Mouse (Mus musculus): ENCODE results near the gene Gna14.

Gene Gna14

GRCm38 (mm10) chr19:16435531-16436231, at the start of gene Gna14:
Gna14 (plus strand) TSS chr19:16435762.
- TF ChIP-seq NANOG (IDR thresholded peaks at IDR 0.05; ENCODE audit: borderline replicate concordance, low read length): no peak
- TF ChIP-seq CTCF (conservative IDR thresholded peaks at IDR 0.05; ENCODE audit: low read length): peak; percentile 94
- Histone ChIP-seq H3K4me1 (replicated peaks; ENCODE audit: low read depth, low read length) (peaks cover 60% of the 10 kb centered on the region), H3K4me3 (replicated peaks; ENCODE audit: low read length) (peak within 1 kb of the TSS; percentile 80), H3K9me3 (ENCODE audit: low read length) (no peaks in the 10 kb centered on the region), H3K27me3 (ENCODE audit: insufficient read depth, low read length) (peaks cover 55% of the 10 kb centered on the region), H3K36me3 (ENCODE audit: insufficient read depth, low read length) (no peaks in the 10 kb centered on the region)

- H3K36me3 ChIP-seq (ENCODE audit: insufficient read depth, low read length): peaks cover 28% of the 10 kb centered on the region
- H3K4me3 ChIP-seq (replicated peaks; ENCODE audit: low read length): no peak overlapping the region
- TF ChIP-seq NANOG (IDR thresholded peaks at IDR 0.05; ENCODE audit: borderline replicate concordance, low read length): no peak
- TF ChIP-seq POU5F1 (IDR thresholded peaks at IDR 0.05; ENCODE audit: borderline replicate concordance, low read length): no peak
- TF ChIP-seq CTCF (conservative IDR thresholded peaks at IDR 0.05; ENCODE audit: low read length): no peak
- no peaks in the 10 kb centered on the region for H3K27me3 ChIP-seq (ENCODE audit: insufficient read depth, low read length)
- no peaks in the 10 kb centered on the region for H3K4me1 ChIP-seq (replicated peaks; ENCODE audit: low read depth, low read length)
- H3K9me3 ChIP-seq (ENCODE audit: low read length): peaks cover 11% of the 10 kb centered on the region; the same call in 1 of the 2 replicates
Measured at GRCm38 (mm10) chr19:16386514-16386913, 49.0 kb upstream of the Gna14 start.

- peaks cover 3% of the 10 kb centered on the region; the same call in 1 of the 2 replicates for H3K36me3 ChIP-seq (ENCODE audit: insufficient read depth, low read length)
- H3K27me3 ChIP-seq (ENCODE audit: insufficient read depth, low read length): no peaks in the 10 kb centered on the region
- no peak for TF ChIP-seq CTCF (conservative IDR thresholded peaks at IDR 0.05; ENCODE audit: low read length)
- no peak for TF ChIP-seq POU5F1 (IDR thresholded peaks at IDR 0.05; ENCODE audit: borderline replicate concordance, low read length)
- no peak for TF ChIP-seq NANOG (IDR thresholded peaks at IDR 0.05; ENCODE audit: borderline replicate concordance, low read length)
- H3K4me3 ChIP-seq (replicated peaks; ENCODE audit: low read length): no peak overlapping the region
- H3K9me3 ChIP-seq (ENCODE audit: low read length): peaks cover 3% of the 10 kb centered on the region; the same call in 1 of the 2 replicates
- H3K4me1 ChIP-seq (replicated peaks; ENCODE audit: low read depth, low read length): no peaks in the 10 kb centered on the region
Measured at GRCm38 (mm10) chr19:16390192-16390795, 45.3 kb upstream of the Gna14 start.

- Histone ChIP-seq H3K9me3 (ENCODE audit: low read length) (no peaks in the 10 kb centered on the region), H3K36me3 (ENCODE audit: insufficient read depth, low read length) (no peaks in the 10 kb centered on the region), H3K27me3 (ENCODE audit: insufficient read depth, low read length) (no peaks in the 10 kb centered on the region), H3K4me1 (replicated peaks; ENCODE audit: low read depth, low read length) (no peaks in the 10 kb centered on the region), H3K4me3 (replicated peaks; ENCODE audit: low read length) (no peak overlapping the region)
- TF ChIP-seq CTCF (conservative IDR thresholded peaks at IDR 0.05; ENCODE audit: low read length) (no peak), POU5F1 (IDR thresholded peaks at IDR 0.05; ENCODE audit: borderline replicate concordance, low read length) (no peak), NANOG (IDR thresholded peaks at IDR 0.05; ENCODE audit: borderline replicate concordance, low read length) (no peak)
Measured at GRCm38 (mm10) chr19:16394381-16394780, 41.2 kb upstream of the Gna14 start.

- no peak for TF ChIP-seq CTCF (conservative IDR thresholded peaks at IDR 0.05; ENCODE audit: low read length)
- no peak for TF ChIP-seq NANOG (IDR thresholded peaks at IDR 0.05; ENCODE audit: borderline replicate concordance, low read length)
- TF ChIP-seq POU5F1 (IDR thresholded peaks at IDR 0.05; ENCODE audit: borderline replicate concordance, low read length): no peak
- Histone ChIP-seq H3K36me3 (ENCODE audit: insufficient read depth, low read length) (no peaks in the 10 kb centered on the region), H3K4me3 (replicated peaks; ENCODE audit: low read length) (no peak overlapping the region), H3K9me3 (ENCODE audit: low read length) (no peaks in the 10 kb centered on the region), H3K4me1 (replicated peaks; ENCODE audit: low read depth, low read length) (peaks cover 6% of the 10 kb centered on the region; the same call in 1 of the 2 replicates), H3K27me3 (ENCODE audit: insufficient read depth, low read length) (no peaks in the 10 kb centered on the region)
Measured at GRCm38 (mm10) chr19:16403101-16403500, 32.5 kb upstream of the Gna14 start.

GRCm38 (mm10) chr19:16407727-16408126, 27.8 kb upstream of the Gna14 start:
- Histone ChIP-seq H3K4me1 (replicated peaks; ENCODE audit: low read depth, low read length) (peaks cover 6% of the 10 kb centered on the region; the same call in 1 of the 2 replicates), H3K4me3 (replicated peaks; ENCODE audit: low read length) (no peak overlapping the region), H3K27me3 (ENCODE audit: insufficient read depth, low read length) (no peaks in the 10 kb centered on the region), H3K9me3 (ENCODE audit: low read length) (no peaks in the 10 kb centered on the region), H3K36me3 (ENCODE audit: insufficient read depth, low read length) (no peaks in the 10 kb centered on the region)
- no peak for TF ChIP-seq POU5F1 (IDR thresholded peaks at IDR 0.05; ENCODE audit: borderline replicate concordance, low read length)
- no peak for TF ChIP-seq NANOG (IDR thresholded peaks at IDR 0.05; ENCODE audit: borderline replicate concordance, low read length)
- TF ChIP-seq CTCF (conservative IDR thresholded peaks at IDR 0.05; ENCODE audit: low read length): no peak

GRCm38 (mm10) chr19:16411302-16411701, 24.3 kb upstream of the Gna14 start:
- no peaks in the 10 kb centered on the region for H3K27me3 ChIP-seq (ENCODE audit: insufficient read depth, low read length)
- H3K36me3 ChIP-seq (ENCODE audit: insufficient read depth, low read length): no peaks in the 10 kb centered on the region
- H3K9me3 ChIP-seq (ENCODE audit: low read length): no peaks in the 10 kb centered on the region
- H3K4me3 ChIP-seq (replicated peaks; ENCODE audit: low read length): no peak overlapping the region
- peaks cover 6% of the 10 kb centered on the region; the same call in 1 of the 2 replicates for H3K4me1 ChIP-seq (replicated peaks; ENCODE audit: low read depth, low read length)
- no peak for TF ChIP-seq CTCF (conservative IDR thresholded peaks at IDR 0.05; ENCODE audit: low read length)
- TF ChIP-seq POU5F1 (IDR thresholded peaks at IDR 0.05; ENCODE audit: borderline replicate concordance, low read length): no peak
- TF ChIP-seq NANOG (IDR thresholded peaks at IDR 0.05; ENCODE audit: borderline replicate concordance, low read length): no peak

GRCm38 (mm10) chr19:16418086-16418663, 17.4 kb upstream of the Gna14 start:
- no peak overlapping the region for H3K4me3 ChIP-seq (replicated peaks; ENCODE audit: low read length)
- H3K9me3 ChIP-seq (ENCODE audit: low read length): peaks cover under 1% of the 10 kb centered on the region; the same call in 1 of the 2 replicates
- H3K27me3 ChIP-seq (ENCODE audit: insufficient read depth, low read length): no peaks in the 10 kb centered on the region
- peaks cover 10% of the 10 kb centered on the region for H3K4me1 ChIP-seq (replicated peaks; ENCODE audit: low read depth, low read length)
- no peaks in the 10 kb centered on the region for H3K36me3 ChIP-seq (ENCODE audit: insufficient read depth, low read length)
- TF ChIP-seq POU5F1 (IDR thresholded peaks at IDR 0.05; ENCODE audit: borderline replicate concordance, low read length) (no peak), CTCF (conservative IDR thresholded peaks at IDR 0.05; ENCODE audit: low read length) (no peak), NANOG (IDR thresholded peaks at IDR 0.05; ENCODE audit: borderline replicate concordance, low read length) (no peak)
